Mouse (Mus musculus): ENCODE data around the gene Pinlyp.
"Not testable (repeated sequence)": the region's sequence is repeated elsewhere in the genome, so short reads cannot be mapped to it uniquely, and the experiment has no call there.

The Pinlyp gene

GRCm38 (mm10) chr7:24525686-24526420 lies 20.1 kb downstream of the Pinlyp start:
- DNase-seq (ENCODE audit: low read depth, low spot score) = no peak

GRCm38 (mm10) chr7:24524978-24525377 lies 20.9 kb downstream of the Pinlyp start:
- DNase-seq (ENCODE audit: low read depth, low spot score) = no peak

GRCm38 (mm10) chr7:24523723-24524122 lies 22.2 kb downstream of the Pinlyp start:
- no peak for DNase-seq (ENCODE audit: low read depth, low spot score)

DNA sequence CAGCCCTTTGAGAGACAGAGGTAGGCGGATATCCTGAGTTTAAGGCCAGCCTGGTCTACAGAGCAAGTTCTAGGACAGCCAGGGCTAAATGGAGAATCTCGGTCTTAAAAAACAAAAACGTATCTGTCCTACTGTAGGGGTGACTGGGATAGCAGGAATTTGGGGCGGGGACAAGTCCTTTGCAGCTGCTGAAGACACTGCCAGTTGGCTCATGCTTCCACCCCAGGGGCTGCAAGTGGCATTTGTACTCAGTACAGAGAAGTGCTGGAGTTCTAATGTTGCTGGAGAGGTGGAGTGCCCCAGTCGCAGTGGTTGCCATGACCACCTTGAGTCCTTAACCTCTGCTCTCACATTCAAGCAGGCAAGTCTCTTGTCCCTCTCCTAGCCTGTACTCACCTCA lies 23.1 kb downstream of the Pinlyp start:
- DNase-seq (ENCODE audit: low read depth, low spot score) = no peak

DNA sequence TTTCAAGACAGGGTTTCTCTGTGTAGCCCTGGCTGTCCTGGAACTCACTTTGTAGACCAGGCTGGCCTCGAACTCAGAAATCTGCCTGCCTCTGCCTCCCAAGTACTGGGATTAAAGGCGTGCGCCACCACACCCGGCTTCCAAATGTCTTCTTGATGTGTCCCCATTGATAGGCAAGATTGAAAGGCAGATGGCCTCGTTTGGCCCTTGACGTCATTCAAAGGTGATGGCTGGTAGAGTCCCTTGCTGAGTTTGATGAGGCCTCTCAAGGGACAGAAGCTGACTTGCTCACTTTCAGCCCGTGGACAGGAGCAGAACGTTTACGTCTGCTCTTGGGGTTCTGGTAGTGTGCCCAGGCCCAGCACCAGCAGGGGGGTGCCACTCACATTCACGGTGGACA lies 25.9 kb downstream of the Pinlyp start:
- not testable (repeated sequence) for DNase-seq (ENCODE audit: low read depth, low spot score)

GRCm38 (mm10) chr7:24519130-24519529 lies 26.8 kb downstream of the Pinlyp start:
- DNase-seq (ENCODE audit: low read depth, low spot score) = no peak

DNA sequence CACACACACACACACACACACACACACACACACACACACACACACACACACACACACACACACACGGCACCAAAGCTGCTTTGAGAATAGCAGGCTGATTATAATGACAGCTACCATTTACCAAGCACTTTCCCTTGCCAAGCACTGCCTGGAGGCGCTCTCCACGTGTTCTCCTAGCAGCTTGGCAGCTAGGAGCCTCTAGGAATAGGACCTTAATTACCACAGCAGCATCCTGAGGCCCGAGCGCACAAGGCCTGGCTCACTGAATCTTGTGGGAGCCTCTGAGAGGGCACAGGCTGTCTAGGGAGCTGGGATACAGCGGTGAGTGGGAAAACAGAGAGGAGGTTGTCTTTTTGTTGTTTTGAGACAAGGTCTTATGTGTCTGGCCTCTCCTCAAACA lies 28.3 kb downstream of the Pinlyp start:
- no peak for DNase-seq (ENCODE audit: low read depth, low spot score)

GRCm38 (mm10) chr7:24517077-24517476 lies 28.8 kb downstream of the Pinlyp start:
- no peak for DNase-seq (ENCODE audit: low read depth, low spot score)

DNA sequence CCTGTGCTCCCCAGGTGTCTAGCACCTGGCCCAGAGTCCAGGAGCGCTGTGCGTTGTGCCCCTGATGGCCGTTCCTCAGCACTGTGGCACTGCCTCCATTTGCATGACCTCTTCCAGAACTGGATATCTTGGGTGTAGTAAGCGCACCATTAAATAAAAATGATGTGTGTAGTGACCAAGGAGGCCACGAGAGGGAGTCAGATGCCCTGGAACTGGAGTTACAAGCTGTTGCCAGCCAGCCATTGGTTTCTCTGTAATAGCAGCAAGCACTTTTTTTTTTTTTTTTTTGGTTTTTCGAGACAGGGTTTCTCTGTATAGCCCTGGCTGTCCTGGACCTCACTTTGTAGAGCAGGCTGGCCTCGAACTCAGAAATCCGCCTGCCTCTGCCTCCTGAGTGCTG lies 29.6 kb downstream of the Pinlyp start:
- DNase-seq (ENCODE audit: low read depth, low spot score) = not testable (repeated sequence)

GRCm38 (mm10) chr7:24512355-24512754 lies 33.6 kb downstream of the Pinlyp start, which contains the start of gene AC161166.1:
TSS of gene AC161166.1 (minus strand) at chr7:24512455.
- no peak for DNase-seq (ENCODE audit: low read depth, low spot score)

DNA sequence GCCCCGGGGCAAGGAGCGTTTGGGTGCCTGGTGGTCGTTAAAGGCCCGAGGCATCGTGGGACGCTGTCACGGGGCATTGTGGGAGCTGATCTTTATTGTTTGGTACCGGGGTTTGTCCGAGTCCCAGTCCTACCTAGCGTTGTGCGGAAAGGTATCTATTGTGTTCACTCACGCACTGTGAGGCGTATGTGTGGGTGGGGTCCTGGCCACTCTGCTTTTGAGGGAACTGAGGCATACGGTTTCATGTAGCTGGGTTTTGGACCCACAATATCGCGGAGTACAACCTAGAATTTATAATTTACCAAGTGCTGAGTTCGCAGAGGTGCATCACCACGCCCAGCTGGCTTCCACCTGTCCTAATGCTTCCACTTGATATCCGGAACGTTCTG lies 38.2 kb downstream of the Pinlyp start:
- DNase-seq (ENCODE audit: low read depth, low spot score) = no peak

DNA sequence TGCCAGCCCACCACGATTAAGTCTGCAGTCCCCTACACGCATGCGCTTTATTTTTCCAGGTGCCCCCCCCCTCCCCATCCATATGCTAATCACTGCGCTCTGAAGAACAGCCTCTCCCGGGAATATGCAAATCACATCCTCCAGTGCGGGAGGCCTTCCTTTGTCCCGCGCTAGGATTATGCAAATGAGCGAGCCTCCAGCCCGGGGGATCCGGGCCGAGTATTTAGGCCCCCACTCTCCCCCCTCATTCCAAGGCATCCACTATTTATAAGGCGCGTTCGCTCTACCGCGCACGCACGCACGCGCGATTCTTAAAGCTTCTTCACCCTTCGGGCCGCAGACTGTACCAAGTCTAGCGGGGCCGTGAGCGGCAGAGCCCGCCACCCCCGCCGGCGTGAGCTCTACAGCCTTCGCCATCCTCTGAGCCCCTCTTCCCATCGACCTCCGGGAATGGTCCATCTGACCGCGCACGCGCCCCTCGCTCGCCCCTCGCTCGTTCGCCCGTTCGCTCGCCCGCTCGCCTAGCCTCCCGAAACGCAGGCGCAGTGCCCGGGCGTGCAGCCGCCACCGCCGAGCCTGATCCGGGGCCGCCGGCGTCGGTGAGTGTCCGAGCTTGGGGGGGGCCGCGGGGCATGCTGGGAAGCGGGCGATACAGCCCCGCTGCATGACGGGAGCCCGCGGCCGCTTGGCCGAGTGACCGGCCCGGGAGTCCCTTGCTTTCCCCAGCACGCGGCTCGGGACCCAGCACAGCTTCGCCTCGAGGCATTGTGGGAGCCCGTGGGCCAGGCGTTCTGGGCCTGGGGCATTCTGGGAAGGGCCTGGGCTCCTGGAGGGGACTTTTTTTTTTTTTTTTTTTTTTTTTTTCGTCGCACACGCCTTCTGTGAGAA lies 38.8 kb downstream of the Pinlyp start, which contains the start of gene Zfp428:
Zfp428 (plus strand) TSS at position 169 of the 888 bp plus-strand sequence.
- peak; percentile 95 for DNase-seq (ENCODE audit: low read depth, low spot score)

- DNase-seq (ENCODE audit: low read depth, low spot score) = peak; percentile 67
These were observed 39.5 kb downstream of the Pinlyp start for GRCm38 (mm10) chr7:24506476-24506837.

- no peak for DNase-seq (ENCODE audit: low read depth, low spot score)
These were observed 39.9 kb downstream of the Pinlyp start for GRCm38 (mm10) chr7:24506065-24506459.

- no peak for DNase-seq (ENCODE audit: low read depth, low spot score)
These were observed 40.4 kb downstream of the Pinlyp start for GRCm38 (mm10) chr7:24505447-24506064.

GRCm38 (mm10) chr7:24504868-24505267 lies 41.0 kb downstream of the Pinlyp start:
- DNase-seq (ENCODE audit: low read depth, low spot score) = no peak

DNA sequence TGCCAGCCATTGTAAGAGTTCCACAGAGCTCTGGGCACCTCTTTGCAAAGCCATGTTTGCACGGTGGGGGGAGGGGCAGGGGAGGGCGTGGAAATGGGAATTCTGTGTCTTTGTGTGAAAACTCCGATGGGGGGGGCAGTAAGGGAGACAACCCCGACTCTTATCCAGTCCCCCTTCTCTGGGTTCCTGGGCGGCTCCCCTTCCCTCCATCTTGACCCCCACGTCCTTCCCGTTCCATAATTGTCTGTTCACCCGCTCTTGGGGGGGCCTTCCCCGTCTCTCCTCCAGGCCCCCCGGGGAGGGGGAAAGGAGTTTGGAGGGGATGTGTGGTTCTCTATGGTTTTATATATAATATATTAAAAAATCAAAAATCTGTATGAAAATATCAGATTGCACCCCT lies 41.9 kb downstream of the Pinlyp start:
- no peak for DNase-seq (ENCODE audit: low read depth, low spot score)

- no peak for DNase-seq (ENCODE audit: low read depth, low spot score)
These were observed 44.4 kb downstream of the Pinlyp start for GRCm38 (mm10) chr7:24501492-24501891.

DNA sequence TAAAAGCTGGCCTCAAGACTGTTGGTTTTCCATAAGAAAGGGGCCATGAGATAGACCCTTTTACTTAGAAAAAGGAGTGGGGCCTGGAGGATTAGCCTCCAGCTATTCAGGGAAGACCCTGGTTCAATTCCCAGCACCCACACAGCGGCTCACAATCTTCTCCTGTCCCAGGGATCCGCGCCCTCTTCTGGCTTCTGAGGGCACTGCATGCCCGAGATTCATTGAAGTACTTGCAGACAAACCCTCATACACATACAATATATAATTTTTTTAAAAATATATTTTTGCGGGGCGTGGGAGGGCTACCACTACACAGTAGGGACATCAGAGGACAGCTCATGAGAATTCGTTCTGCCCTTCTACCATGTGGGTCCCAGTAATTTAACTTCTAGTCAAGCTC lies 45.0 kb downstream of the Pinlyp start:
- DNase-seq (ENCODE audit: low read depth, low spot score) = no peak

- DNase-seq (ENCODE audit: low read depth, low spot score) = no peak
These were observed 45.9 kb downstream of the Pinlyp start for GRCm38 (mm10) chr7:24499856-24500577.
